Mouse (Mus musculus) forebrain, embryonic 16.5 days (tissue): ENCODE results near the gene Lsm7. TPM values are rescaled to one million over a fixed set of nuclear protein-coding genes. Genes with fewer than 3 reads are reported as not detected.

Experiments
- ATAC-seq: fragments of 200-750 bp; cut with Nextera tagmentation; 2 replicates; pipeline ENCODE4 v1.8.0; 2017; ENCODE audit warnings: mild to moderate bottlenecking, moderate library complexity
- H3K27ac ChIP-seq: fragments of 300-500 bp; sonication (generic); 2 replicates; pipeline ENCODE4 v1.5.1; 2014; ENCODE audit warnings: low read length, control low read depth
- H3K27me3 ChIP-seq: fragments of 300-500 bp; sonication (generic); replicated peaks from 2 replicates; pipeline ENCODE4 v1.6.1; 2014; ENCODE audit warnings: low read length; ENCODE audit not compliant: control insufficient read depth, insufficient read depth
- H3K36me3 ChIP-seq: fragments of 300-500 bp; sonication (generic); 2 replicates; pipeline ENCODE4 v1.6.1; 2014; ENCODE audit not compliant: control insufficient read depth, insufficient read depth
- H3K4me1 ChIP-seq: fragments of 300-500 bp; sonication (generic); replicated peaks from 2 replicates; pipeline ENCODE4 v1.6.1; 2014; ENCODE audit warnings: low read length; ENCODE audit not compliant: control insufficient read depth, insufficient read depth
- H3K4me2 ChIP-seq: fragments of 300-500 bp; sonication (generic); 2 replicates; pipeline ENCODE4 v1.6.1; 2014; ENCODE audit warnings: mild to moderate bottlenecking, low read length, control low read depth
- H3K4me3 ChIP-seq: fragments of 300-500 bp; sonication (generic); replicated peaks from 2 replicates; pipeline ENCODE4 v1.5.1; 2014; ENCODE audit warnings: mild to moderate bottlenecking, low read length, control low read depth
- H3K9ac ChIP-seq: fragments of 300-500 bp; sonication (generic); replicated peaks from 2 replicates; pipeline ENCODE4 v1.6.1; 2014; ENCODE audit warnings: low read depth, low read length, control low read depth
- H3K9me3 ChIP-seq: fragments of 300-500 bp; sonication (generic); 2 replicates; pipeline ENCODE4 v1.6.1; 2016; ENCODE audit warnings: low read length; ENCODE audit not compliant: control insufficient read depth
- WGBS: fragments of 180-500 bp; shearing (Covaris S2); extraction: QIAGEN DNeasy Blood & Tissue Kit; methylation state at CpG from one replicate; pipeline ENCODE4 v1.1.7; 2014; 5-methylcytosine and 5-hydroxymethylcytosine counted together
- microRNA counts: library from miRNA; unstranded; fragments of <30 nt; microRNA quantifications from one replicate; lab custom pipeline; 2016
- microRNA-seq: library from miRNA; unstranded; fragments of <30 nt; microRNA quantifications from one replicate; pipeline ENCODE4, GENCODE M21; 2017
- polyA plus RNA-seq: library from polyadenylated mRNA; unstranded; fragments of >200 nt; fragmentation: Nextera tagmentation; extraction: Ambion mirVana; gene quantifications from 2 replicates; pipeline ENCODE4 v1.2.1, GENCODE M21; 2015

Lsm7 gene
- polyA plus RNA-seq, 1 experiment from 2014 or later: 228 TPM

DNA sequence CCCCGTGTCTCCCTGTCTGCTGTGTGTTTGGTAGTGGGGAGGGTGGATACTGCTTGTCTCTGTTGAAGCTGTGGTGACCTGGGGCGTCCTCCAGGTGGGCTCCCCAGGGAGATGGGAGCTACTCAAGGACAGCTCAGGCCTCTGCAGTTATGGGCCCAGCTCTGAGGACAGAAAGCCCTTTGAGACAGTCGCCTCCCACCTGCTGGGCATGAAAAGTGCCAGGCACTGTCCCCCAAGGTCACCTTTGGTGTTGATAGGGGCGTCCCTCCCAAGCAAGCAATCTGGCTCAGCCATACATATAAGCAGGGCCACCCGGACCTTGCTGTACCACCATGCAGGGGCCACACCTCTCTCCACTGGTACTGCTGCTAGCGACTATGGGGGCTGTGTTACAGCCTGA, 50.1 kb downstream of the Lsm7 start, which contains the start of gene Amh:
Amh (plus strand) TSS at position 328 of the 400 bp plus-strand sequence.
- Histone ChIP-seq H3K27me3 (peaks cover 17% of the 10 kb centered on the region), H3K9ac (no peak within 1 kb of the TSS), H3K27ac (no peak within 1 kb of the TSS), H3K9me3 (no peaks in the 10 kb centered on the region), H3K36me3 (peaks cover 21% of the 10 kb centered on the region), H3K4me2 (no peak within 1 kb of the TSS), H3K4me1 (peaks cover 32% of the 10 kb centered on the region), H3K4me3 (no peak within 1 kb of the TSS)
- ATAC-seq: no peak
- 56% methylated on average over 6 of the region's 6 CpGs for WGBS

DNA sequence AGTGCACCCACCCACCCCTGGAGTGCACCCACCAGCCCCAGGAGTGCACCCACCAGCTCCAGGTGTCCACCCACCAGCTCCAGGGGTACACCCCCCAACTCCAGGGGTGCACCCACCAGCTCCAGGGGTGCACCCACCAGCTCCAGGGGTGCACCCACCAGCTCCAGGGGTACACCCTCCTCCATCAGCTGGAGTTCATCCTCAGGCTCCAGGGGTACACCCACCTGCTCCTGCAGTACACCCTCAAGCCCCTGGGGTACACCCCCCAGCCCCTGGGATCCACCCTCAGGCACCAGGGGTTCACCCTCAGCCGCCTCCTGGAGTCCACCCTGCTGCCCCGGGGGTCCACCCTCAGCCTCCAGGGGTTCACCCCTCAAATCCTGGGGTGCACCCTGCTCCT, 50.7 kb downstream of the Lsm7 start:
- 93% methylated on average over 2 of the region's 2 CpGs for WGBS
- no peak for ATAC-seq
- no peak overlapping the region for H3K4me3 ChIP-seq
- no peak overlapping the region for H3K27ac ChIP-seq
- no peak overlapping the region for H3K4me2 ChIP-seq
- no peak overlapping the region for H3K9ac ChIP-seq
- H3K4me1 ChIP-seq: peaks cover 38% of the 10 kb centered on the region
- peaks cover 11% of the 10 kb centered on the region for H3K27me3 ChIP-seq
- no peaks in the 10 kb centered on the region for H3K9me3 ChIP-seq
- peaks cover 21% of the 10 kb centered on the region for H3K36me3 ChIP-seq

DNA sequence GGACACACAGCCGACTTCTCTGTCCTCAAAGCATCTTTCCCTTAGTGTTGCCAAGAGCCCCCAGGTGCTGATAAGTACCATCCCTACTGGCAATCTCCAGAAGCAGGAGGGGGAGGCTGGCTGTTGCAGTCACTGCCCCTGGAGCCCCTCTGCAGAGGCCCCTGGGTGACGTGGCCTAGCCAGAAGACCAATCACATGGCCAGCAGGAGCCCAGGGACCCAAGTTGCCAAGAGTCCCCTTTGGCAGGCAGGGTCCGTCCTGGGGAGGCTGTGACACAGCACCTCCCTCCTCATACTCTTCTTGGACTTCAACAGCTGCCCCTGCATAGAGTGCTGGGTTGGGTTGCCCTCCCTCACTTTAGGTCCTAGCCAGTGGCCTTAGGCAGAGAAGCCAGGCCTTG, 52.0 kb downstream of the Lsm7 start:
- WGBS: 91% methylated on average over 3 of the region's 3 CpGs
- Histone ChIP-seq H3K27me3 (peaks cover under 1% of the 10 kb centered on the region), H3K9me3 (no peaks in the 10 kb centered on the region), H3K9ac (no peak overlapping the region), H3K4me3 (no peak overlapping the region), H3K36me3 (peaks cover 21% of the 10 kb centered on the region), H3K4me2 (no peak overlapping the region), H3K27ac (no peak overlapping the region), H3K4me1 (peaks cover 31% of the 10 kb centered on the region)
- ATAC-seq: no peak

MicroRNAs within 50 kb of the gene (microRNA counts, 519-probe panel; counts per million panel counts)
- not detected for microRNA mmu-miR-1982 (lab: Ali Mortazavi, UCI)

Small RNA genes lying within 50 kb of the gene (microRNA-seq; reads per million reads assigned to microRNA genes)
- 5.6 reads per million, percentile 23 among the genes with 10 or more reads in this experiment for gene Mir1982

Other genes starting within 250 kb of the Lsm7 start
- 3.1 and 4.1 TPM in 2 replicates for gene Gm49322, start 249.2 kb downstream of the Lsm7 start, polyA plus RNA-seq
- 91.3 and 96.9 TPM in 2 replicates for gene Csnk1g2, start 232.4 kb downstream of the Lsm7 start, polyA plus RNA-seq
- gene Btbd2, start 198.1 kb downstream of the Lsm7 start, polyA plus RNA-seq: 75.2 and 79.7 TPM in 2 replicates
- gene Mknk2, start 177.1 kb downstream of the Lsm7 start, polyA plus RNA-seq: 57.1 and 61.2 TPM in 2 replicates
- 56.9 and 59.4 TPM in 2 replicates for gene Mob3a, start 153.2 kb downstream of the Lsm7 start, polyA plus RNA-seq
- 32.5 and 44.1 TPM in 2 replicates for gene Izumo4, start 153.0 kb downstream of the Lsm7 start, polyA plus RNA-seq
- 101 and 102 TPM in 2 replicates for gene Ap3d1, start 112.9 kb downstream of the Lsm7 start, polyA plus RNA-seq
- 17.4 and 22.5 TPM in 2 replicates for gene Dot1l, start 100.0 kb downstream of the Lsm7 start, polyA plus RNA-seq
- 62.6 and 65.1 TPM in 2 replicates for gene Sf3a2, start 57.0 kb downstream of the Lsm7 start, polyA plus RNA-seq
- 129 and 143 TPM in 2 replicates for gene Plekhj1, start 56.6 kb downstream of the Lsm7 start, polyA plus RNA-seq
- gene Amh, start 50.0 kb downstream of the Lsm7 start, polyA plus RNA-seq: 0.15 TPM in 1 of 2 replicates, not detected in the other
- not detected in 2 replicates for gene Jsrp1, start 41.7 kb downstream of the Lsm7 start, polyA plus RNA-seq
- gene Oaz1, start 28.6 kb downstream of the Lsm7 start, polyA plus RNA-seq: 1,342 and 1,351 TPM in 2 replicates
- gene Lingo3, start 11.2 kb downstream of the Lsm7 start, polyA plus RNA-seq: 6.0 and 9.3 TPM in 2 replicates
- 64.9 and 78.6 TPM in 2 replicates for gene Sppl2b, start 66 bp upstream of the Lsm7 start, polyA plus RNA-seq
- 0.24 and 0.25 TPM in 2 replicates for gene Tmprss9, start 16.6 kb upstream of the Lsm7 start, polyA plus RNA-seq
- 298 and 299 TPM in 2 replicates for gene Timm13, start 45.8 kb upstream of the Lsm7 start, polyA plus RNA-seq
- gene Lmnb2, start 63.0 kb upstream of the Lsm7 start, polyA plus RNA-seq: 53.2 and 59.8 TPM in 2 replicates
- 5.8 and 7.0 TPM in 2 replicates for gene Gadd45b, start 74.9 kb upstream of the Lsm7 start, polyA plus RNA-seq
- gene Gng7, start 159.7 kb upstream of the Lsm7 start, polyA plus RNA-seq: 41.0 and 47.4 TPM in 2 replicates
- 37.6 and 45.4 TPM in 2 replicates for gene Diras1, start 170.5 kb upstream of the Lsm7 start, polyA plus RNA-seq
- 48.1 and 54.0 TPM in 2 replicates for gene Slc39a3, start 182.2 kb upstream of the Lsm7 start, polyA plus RNA-seq
- gene Sgta, start 205.0 kb upstream of the Lsm7 start, polyA plus RNA-seq: 325 and 344 TPM in 2 replicates
- gene Thop1, start 214.8 kb upstream of the Lsm7 start, polyA plus RNA-seq: 69.4 and 70.4 TPM in 2 replicates
- 0.17 and 0.66 TPM in 2 replicates for gene Creb3l3, start 243.7 kb upstream of the Lsm7 start, polyA plus RNA-seq